Mouse (Mus musculus): ENCODE data around the gene Brca1.

GRCm38 (mm10) chr11:101442760-101443159 is 109.0 kb downstream of the Brca1 start:
- TF ChIP-seq CHD2 (IDR thresholded peaks at IDR 0.05; ENCODE audit: low read depth, low read length) (no peak), ZC3H11A (IDR thresholded peaks at IDR 0.05; ENCODE audit: borderline replicate concordance, low read depth, low read length) (no peak), ZNF384 (IDR thresholded peaks at IDR 0.05; ENCODE audit: low read depth, low read length) (no peak), HCFC1 (IDR thresholded peaks at IDR 0.05; ENCODE audit: borderline replicate concordance, insufficient read depth, low read length) (no peak)

Measured in ES-E14 (cell line).